Mouse (Mus musculus) embryonic stem cell, embryonic (primary cell): ENCODE measurements at regions not wholly inside any gene's neighbourhood (a gene's known extent, or its start where the extent isn't known, plus 50 kb on each side); places are given as distances from the start of the nearest gene placed in this dataset.

Experiments used
- CTCF ChIA-PET, 4 experiments: fragments of 300-600 bp in 2 of 4; fragments of 350-600 bp in 2 of 4; sonication (Branson Sonifier 250); formaldehyde crosslinking; loops; one replicate each; lab custom pipeline; 2022; ENCODE audit warnings: inconsistent platforms in 2 of 4; lab: Charles Lee
- POLR2A ChIA-PET, 4 experiments: fragments of 300-600 bp in 2 of 4; fragments of 350-600 bp in 2 of 4; sonication (Branson Sonifier 250); formaldehyde crosslinking; loops; one replicate each; lab custom pipeline; 2022; ENCODE audit warnings: antibody characterized with exemption in 4 of 4, inconsistent platforms in 1 of 4; lab: Charles Lee

GRCm38 (mm10) chr16:57823329-57823728 is 68.8 kb upstream of the Col8a1 start:
- POLR2A ChIA-PET = interaction anchor here in 1 of 4 experiments (0.6 kb wide), 1 partner anchor 10 kb away, joined by 3 read pairs; no protein-coding TSS in a partner anchor
- CTCF ChIA-PET = no interaction called here

- ChIA-PET CTCF (no interaction called here), POLR2A (no interaction called here)
These were observed 90.9 kb upstream of the Col8a1 start for GRCm38 (mm10) chr16:57845416-57845815.

- ChIA-PET POLR2A (no interaction called here), CTCF (no interaction called here)
These were observed 91.8 kb upstream of the Col8a1 start for GRCm38 (mm10) chr16:57846386-57846785.

- POLR2A ChIA-PET = no interaction called here
- CTCF ChIA-PET = no interaction called here
These were observed 97.3 kb upstream of the Col8a1 start for GRCm38 (mm10) chr16:57851854-57852253.

GRCm38 (mm10) chr16:57852838-57853460 is 98.4 kb upstream of the Col8a1 start:
- ChIA-PET POLR2A (no interaction called here), CTCF (no interaction called here)

GRCm38 (mm10) chr16:57853751-57854150 is 99.2 kb upstream of the Col8a1 start:
- POLR2A ChIA-PET = no interaction called here
- CTCF ChIA-PET = no interaction called here

GRCm38 (mm10) chr16:57857071-57857470 is 102.5 kb upstream of the Col8a1 start:
- CTCF ChIA-PET = no interaction called here
- POLR2A ChIA-PET = no interaction called here

GRCm38 (mm10) chr16:57858151-57858764 is 103.7 kb upstream of the Col8a1 start:
- CTCF ChIA-PET = no interaction called here

GRCm38 (mm10) chr16:57858765-57859201 is 104.2 kb upstream of the Col8a1 start:
- POLR2A ChIA-PET = no interaction called here
- CTCF ChIA-PET = no interaction called here

More at GRCm38 (mm10) chr16:57858151-57858764, 103.7 kb upstream of the Col8a1 start:
- POLR2A ChIA-PET = no interaction called here

GRCm38 (mm10) chr16:57863206-57863860 is 108.8 kb upstream of the Col8a1 start:
- POLR2A ChIA-PET = no interaction called here
- CTCF ChIA-PET = no interaction called here

- ChIA-PET CTCF (no interaction called here), POLR2A (no interaction called here)
These were observed 122.3 kb upstream of the Col8a1 start for GRCm38 (mm10) chr16:57876857-57877256.

GRCm38 (mm10) chr16:57881575-57882094 is 127.1 kb upstream of the Col8a1 start:
- POLR2A ChIA-PET = no interaction called here
- CTCF ChIA-PET = no interaction called here

GRCm38 (mm10) chr16:57888138-57888537 is 133.6 kb upstream of the Col8a1 start:
- ChIA-PET POLR2A (no interaction called here), CTCF (no interaction called here)

GRCm38 (mm10) chr16:57888553-57888952 is 134.0 kb upstream of the Col8a1 start:
- POLR2A ChIA-PET = no interaction called here
- CTCF ChIA-PET = no interaction called here

GRCm38 (mm10) chr16:57890135-57890534 is 135.6 kb upstream of the Col8a1 start:
- ChIA-PET POLR2A (no interaction called here), CTCF (no interaction called here)

- CTCF ChIA-PET = interaction anchor here in 1 of 4 experiments (0.5 kb wide), 1 partner anchor 38 kb away, joined by 3 read pairs; no protein-coding TSS in a partner anchor
These were observed 138.6 kb upstream of the Col8a1 start for GRCm38 (mm10) chr16:57893111-57893510.

GRCm38 (mm10) chr16:57893698-57894352 is 139.3 kb upstream of the Col8a1 start:
- ChIA-PET POLR2A (interaction anchor here in 1 of 4 experiments (0.7 kb wide), 1 partner anchor 26 kb away, joined by 3 read pairs; no protein-coding TSS in a partner anchor), CTCF (no interaction called here)

More at GRCm38 (mm10) chr16:57893111-57893510, 138.6 kb upstream of the Col8a1 start:
- POLR2A ChIA-PET = interaction anchor here in 1 of 4 experiments (0.7 kb wide), 1 partner anchor 27 kb away, joined by 3 read pairs; no protein-coding TSS in a partner anchor

- POLR2A ChIA-PET = no interaction called here
- CTCF ChIA-PET = no interaction called here
These were observed 146.5 kb upstream of the Col8a1 start for GRCm38 (mm10) chr16:57901006-57901405.

- CTCF ChIA-PET = no interaction called here
These were observed 148.0 kb upstream of the Col8a1 start for GRCm38 (mm10) chr16:57902498-57902897.

More at GRCm38 (mm10) chr16:57902498-57902897, 148.0 kb upstream of the Col8a1 start:
- POLR2A ChIA-PET = no interaction called here
